Mouse (Mus musculus) layer of hippocampus, adult 9-10 months (tissue): ENCODE measurements around the gene Usp6nl.

Experiments used
- DNase-seq: peaks from one replicate; pipeline ENCODE4 v3.0.0; 2022; ENCODE audit warnings: low spot score

Gene Usp6nl

DNA sequence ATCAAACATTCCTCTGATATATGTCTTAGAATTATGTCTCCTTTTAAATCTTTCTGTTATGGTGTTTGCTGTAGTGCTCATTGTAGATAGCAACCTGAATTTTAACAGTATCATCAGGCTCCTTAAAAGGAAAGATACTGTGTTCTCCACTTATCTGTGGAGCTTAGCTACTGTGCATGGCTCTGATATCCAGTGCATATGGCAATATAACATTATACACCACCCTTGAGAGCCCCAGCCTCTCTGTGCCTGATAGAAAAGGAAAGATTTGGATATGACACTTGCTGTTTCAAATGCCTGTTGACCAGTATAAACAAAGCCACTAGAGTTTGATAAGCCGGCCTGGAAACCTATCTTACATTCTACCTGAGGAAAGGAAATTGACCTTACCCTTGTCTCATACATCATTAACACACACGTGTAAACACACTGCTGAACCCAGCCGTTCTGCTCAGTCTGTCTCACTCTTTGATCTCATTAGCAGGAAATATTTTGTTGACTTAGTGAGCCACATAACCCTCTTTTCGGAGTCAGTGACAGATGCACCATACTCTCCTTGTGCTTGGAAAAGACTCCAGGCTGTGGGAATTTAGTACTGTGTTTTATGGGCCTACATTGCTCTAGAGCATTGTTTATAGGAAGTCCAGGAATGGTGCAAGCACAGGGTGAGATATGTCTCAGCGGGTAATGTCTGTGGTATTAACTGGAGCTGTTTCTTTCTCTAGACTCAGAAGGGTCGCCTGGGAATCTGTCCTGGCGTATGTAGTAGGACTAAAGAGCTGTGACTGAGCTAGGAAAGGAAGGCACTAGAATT lies 9.1 kb downstream of the Usp6nl start:
- DNase-seq, result no peak

GRCm38 (mm10) chr2:6333570-6333969 lies 11.1 kb downstream of the Usp6nl start:
- DNase-seq, result no peak

DNA sequence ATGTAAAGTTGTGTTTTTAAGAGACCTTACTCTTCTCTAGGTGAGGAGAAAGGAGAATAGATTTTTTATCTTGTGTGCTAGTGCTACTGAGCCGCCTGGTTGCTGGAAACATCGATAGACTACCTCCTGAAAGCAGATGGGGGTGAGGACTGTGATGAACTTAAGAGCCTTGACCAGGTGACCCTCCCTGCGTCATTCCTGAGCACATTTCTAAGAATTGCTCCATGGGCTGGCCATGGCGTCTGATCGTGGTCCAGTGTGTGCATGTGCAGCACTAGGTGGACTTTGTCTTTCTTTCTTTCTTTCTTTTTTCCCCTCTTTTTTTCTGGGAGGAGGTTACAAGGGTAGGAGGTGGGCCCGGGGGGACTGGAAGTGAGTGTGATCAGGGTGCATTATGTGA lies 11.5 kb downstream of the Usp6nl start:
- no peak for DNase-seq

- DNase-seq, result no peak
Observed at GRCm38 (mm10) chr2:6335032-6335735, 12.7 kb downstream of the Usp6nl start.

GRCm38 (mm10) chr2:6336013-6336412 lies 13.5 kb downstream of the Usp6nl start:
- no peak for DNase-seq

DNA sequence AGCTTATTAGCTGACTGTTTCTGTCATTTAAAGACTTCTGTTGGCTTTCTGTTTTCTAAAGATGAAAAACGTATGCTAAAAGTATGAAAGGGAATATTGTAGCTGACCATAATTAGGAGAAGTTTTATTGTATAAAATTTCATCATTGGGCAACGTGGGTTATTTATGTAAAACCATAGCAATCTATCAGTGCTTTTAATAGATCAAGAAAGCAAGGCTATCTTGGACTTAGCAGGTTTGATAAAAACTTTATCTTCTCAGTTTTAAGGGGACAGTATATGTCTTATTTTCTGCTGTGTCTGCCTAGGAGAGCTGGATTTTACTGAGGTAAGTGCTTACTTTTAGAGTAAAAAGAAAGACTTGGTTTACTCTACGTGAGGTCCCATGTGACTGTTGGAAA lies 14.2 kb downstream of the Usp6nl start:
- no peak for DNase-seq

DNA sequence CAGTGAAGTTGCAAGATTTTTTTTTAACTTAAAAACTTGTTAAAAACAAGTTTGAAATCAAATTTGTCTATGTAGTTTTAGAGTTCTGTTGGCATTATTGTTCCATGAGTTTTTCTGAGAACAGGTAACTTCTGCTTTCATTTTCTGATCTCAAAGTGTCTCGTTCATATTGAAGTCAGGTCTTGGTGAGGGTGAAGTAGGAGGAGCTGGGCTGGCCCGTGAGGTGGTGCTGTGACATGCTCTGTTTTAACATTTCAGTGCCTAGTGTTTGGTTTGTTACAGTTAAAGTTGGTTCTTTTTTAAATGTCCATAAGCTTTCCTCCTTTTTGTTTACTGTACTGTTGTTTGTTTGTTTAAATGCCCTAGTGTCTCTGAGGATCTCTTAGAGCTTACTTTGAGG lies 15.0 kb downstream of the Usp6nl start:
- DNase-seq, result no peak

DNA sequence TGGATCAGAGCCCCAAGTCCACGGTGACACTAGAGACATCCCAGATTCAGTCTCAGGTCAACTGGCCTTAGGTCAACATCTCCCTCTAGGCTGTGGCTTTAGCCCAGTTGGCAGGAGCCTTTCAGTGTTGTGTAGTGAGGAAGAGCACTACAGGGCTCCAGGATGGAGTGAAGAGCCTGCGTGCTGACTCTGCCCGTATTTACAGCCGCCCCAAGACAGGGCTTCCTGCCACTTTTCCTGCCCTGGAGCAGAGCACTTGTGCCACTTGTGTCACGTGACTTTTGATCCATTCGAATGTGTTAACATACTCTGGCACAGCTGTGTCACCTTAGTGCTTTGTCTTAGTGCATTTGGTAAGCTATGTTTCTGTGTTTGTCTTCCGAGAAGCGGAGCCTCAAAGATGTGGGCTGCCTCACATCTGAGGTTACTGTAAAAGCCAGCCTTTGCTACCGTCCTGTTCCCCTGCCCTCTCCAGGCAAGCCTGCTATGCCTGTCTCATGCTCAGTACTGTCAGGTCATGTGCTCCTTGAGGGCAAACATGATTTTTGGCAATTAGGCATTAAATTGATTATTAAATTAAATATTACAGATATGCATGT lies 15.7 kb downstream of the Usp6nl start:
- DNase-seq, result no peak

DNA sequence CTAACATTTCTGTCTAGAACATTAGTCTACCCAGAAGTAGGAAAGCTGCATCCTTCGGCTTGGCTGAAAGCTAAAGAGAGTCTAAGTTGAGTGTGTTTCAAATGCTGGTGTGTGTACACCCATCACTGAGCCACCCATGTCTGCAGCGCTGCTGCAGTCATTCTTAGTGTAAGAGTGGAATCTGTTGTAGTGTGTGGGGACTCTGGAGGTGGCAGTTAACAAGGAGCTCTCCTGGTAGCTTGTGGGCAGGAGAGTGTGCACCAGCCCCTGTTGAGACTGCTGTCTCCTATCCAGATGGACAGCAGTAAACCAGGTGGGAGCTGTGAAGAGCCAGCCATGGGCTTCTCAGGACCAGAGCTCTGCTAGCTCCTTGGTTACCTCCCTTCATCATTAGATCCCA lies 18.0 kb downstream of the Usp6nl start:
- DNase-seq, result no peak

- no peak for DNase-seq
Observed at GRCm38 (mm10) chr2:6341496-6341895, 19.0 kb downstream of the Usp6nl start.

- peak; percentile 31 for DNase-seq
Observed at GRCm38 (mm10) chr2:6349256-6350092, 27.0 kb downstream of the Usp6nl start.

DNA sequence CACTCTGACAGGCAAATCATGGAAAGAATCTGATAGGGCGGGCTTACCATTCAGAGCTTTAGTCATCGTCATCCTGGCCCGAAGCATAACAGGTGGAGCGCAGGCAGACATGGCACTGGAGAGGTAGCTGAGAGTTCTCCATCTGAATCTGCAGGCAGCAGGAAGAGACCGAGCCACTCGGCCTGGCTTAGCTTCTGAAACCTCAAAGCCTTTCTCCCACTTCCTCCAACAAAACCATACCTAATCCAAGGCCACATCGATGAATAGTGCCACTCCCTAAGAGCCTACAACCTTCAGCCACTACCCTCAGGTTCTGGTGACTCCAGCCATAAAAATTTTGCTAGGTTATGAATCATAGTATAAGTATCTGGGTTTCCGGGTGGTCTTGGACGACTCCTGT lies 27.7 kb downstream of the Usp6nl start:
- DNase-seq, result no peak

- no peak for DNase-seq
Observed at GRCm38 (mm10) chr2:6350931-6351695, 28.6 kb downstream of the Usp6nl start.

DNA sequence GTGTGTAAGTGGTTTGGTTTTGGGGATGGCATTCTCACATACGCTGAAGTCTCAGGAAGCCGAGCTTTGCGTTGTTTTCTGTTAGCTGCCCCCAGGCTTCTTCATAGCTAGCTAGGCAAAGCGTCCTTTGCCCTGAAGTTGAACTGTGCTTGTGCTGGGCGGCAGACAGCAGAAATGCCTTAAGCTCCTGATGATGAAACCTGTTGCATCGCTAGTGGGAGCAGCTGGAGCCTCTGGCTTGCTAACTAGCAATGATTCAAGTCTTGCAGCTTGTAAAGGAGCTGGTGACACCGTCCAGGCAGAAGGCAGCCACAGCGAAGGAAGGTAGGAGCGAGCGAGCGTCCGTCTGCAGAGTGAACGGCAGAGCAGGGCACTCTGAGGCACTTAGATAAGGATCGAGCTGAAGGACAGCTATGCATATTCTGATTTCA lies 30.1 kb downstream of the Usp6nl start:
- DNase-seq, result no peak

GRCm38 (mm10) chr2:6353060-6353459 lies 30.6 kb downstream of the Usp6nl start:
- no peak for DNase-seq

DNA sequence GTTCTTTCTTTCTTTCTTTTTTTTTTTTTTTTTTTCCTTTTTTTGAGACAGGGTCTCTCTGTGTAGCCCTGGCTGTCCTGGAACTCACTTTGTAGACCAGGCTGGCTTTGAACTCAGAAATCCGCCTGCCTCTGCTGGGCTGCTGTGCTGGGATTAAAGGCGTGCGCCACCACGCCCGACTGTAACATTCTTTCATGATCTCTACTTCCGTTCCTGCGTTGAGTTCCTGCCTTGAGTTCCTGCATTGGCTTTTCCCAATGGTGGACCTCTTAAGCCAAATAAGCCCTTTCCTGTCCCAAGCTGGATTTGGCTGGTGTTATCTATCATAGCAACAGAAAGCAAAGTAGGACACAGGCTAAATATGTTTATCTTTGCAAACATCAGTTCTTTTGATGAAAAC lies 34.8 kb downstream of the Usp6nl start:
- no peak for DNase-seq

DNA sequence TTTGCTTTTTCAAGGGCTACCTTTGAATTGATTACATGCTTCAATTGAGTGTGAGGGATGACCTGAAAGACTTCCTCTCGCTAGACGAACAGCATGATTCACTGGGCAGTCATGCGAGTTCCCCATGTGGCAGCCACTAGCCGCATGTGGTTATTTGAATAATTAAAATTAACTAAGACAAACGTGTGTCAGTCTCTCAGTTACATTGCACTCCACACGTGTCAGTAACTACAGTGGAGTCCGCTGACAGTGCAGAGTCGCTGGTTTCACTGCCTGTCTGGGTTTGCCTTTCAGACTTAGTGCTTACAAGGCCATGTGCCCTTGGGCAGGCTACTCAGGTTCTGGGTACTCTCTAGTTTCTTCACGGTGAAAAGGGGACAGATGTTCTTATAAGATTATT lies 37.2 kb downstream of the Usp6nl start:
- DNase-seq, result no peak

DNA sequence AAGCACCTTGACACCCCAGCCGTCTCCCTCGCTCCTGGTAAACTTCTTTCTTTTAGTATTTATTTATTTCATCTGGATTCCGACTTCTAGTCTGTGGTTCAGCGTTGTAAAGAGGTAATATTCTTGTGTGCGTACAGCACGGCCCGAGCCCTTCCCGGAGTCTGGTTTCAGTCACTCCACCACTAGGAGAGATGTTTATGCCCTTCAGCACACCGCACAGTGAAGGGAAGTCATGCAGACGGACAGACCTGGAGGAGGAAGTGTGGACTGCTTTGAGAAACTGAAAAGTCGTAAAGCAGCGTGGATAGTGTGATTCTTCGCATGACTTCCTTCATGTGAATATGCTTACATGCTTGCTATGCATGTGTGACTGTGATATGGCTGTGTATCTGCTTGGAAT lies 40.7 kb downstream of the Usp6nl start:
- no peak for DNase-seq

GRCm38 (mm10) chr2:6363922-6364321 lies 41.5 kb downstream of the Usp6nl start:
- no peak for DNase-seq

DNA sequence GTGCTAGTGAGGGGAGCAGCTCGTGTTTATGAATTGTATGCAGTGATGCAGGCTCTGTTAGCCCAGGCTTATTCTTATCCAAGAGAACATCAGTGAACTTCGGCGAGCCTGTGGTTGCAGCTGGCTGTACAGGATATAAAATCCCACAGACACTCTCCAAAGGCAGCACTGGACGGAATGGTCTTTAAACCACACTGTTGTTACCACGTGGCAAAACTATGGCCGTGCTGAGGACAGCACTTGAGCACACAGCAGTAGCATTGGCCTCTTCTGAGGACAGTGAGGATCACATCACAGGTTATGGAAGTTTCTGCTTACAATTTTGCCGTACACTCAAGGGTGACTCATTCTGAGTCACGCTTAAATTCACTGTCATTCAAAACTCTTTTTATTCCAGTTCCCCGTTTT lies 44.1 kb downstream of the Usp6nl start:
- DNase-seq, result no peak

- no peak for DNase-seq
Observed at GRCm38 (mm10) chr2:6366973-6367372, 44.5 kb downstream of the Usp6nl start.

- DNase-seq, result no peak
Observed at GRCm38 (mm10) chr2:6367497-6367896, 45.0 kb downstream of the Usp6nl start.
